Mouse (Mus musculus) stomach, postnatal 0 days (tissue): ENCODE data around the gene Nr1h3.

Experiments used
- CTCF ChIP-seq: IDR thresholded peaks from 2 replicates; pipeline ENCODE4 v1.5.1; 2016; ENCODE audit warnings: antibody characterized with exemption, low read depth, mild to moderate bottlenecking, moderate library complexity
- EP300 ChIP-seq: optimal IDR thresholded peaks from 2 replicates; pipeline ENCODE3; 2016; ENCODE audit warnings: antibody characterized with exemption

GRCm38 (mm10) chr2:91186208-91186607, 16.4 kb downstream of the Nr1h3 start:
- no peak for TF ChIP-seq CTCF
- no peak for TF ChIP-seq EP300
